Mouse (Mus musculus) G1E (cell line): ENCODE data around the gene Ptprm.

Source experiments
- CTCF ChIP-seq: IDR thresholded peaks from 2 replicates; pipeline ENCODE4 v1.5.1; 2012; ENCODE audit warnings: low read depth, low read length, inconsistent platforms, mixed read lengths
- GATA1 ChIP-seq: IDR thresholded peaks from 2 replicates; pipeline ENCODE4 v1.6.1; 2012; ENCODE audit warnings: borderline replicate concordance, low read length, inconsistent platforms, mixed read lengths
- POLR2AphosphoS5 ChIP-seq: IDR thresholded peaks from 2 replicates; pipeline ENCODE4 v1.6.1; 2012; ENCODE audit warnings: low read depth, low read length, inconsistent platforms; ENCODE audit not compliant: insufficient replicate concordance

- TF ChIP-seq CTCF (0 out of 2 replicates have a peak, but pooled peaks have one; percentile 5), GATA1 (no peak), POLR2AphosphoS5 (no peak)
Observed at GRCm38 (mm10) chr17:67140502-67140901, 213.8 kb downstream of the Ptprm start.
